12 mouse cellular contexts compared by ENCODE assay signal in the genomic region with DNA sequence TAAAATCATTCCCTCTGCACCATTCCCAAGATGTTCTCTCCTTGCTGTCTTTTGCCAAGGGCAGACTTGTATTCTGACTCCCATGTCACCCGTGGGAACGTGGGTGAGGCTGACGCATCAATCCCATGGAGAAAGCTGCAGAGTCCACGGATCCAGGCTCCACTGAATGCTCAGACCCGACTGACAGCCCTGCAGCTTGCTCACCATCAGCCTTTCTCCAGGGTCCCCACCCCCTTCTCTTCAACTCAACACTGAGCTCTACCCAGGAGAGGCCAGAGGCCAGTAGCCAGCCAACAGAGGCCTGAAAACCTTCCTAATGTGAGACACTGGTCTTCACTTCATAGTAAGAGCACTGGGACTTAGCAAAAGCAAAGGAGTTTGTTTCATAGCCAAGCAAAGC.
"Had no signal": no experiment of that assay in that cellular context is flagged by ENCODE, and none has a peak within 500 bp of the region (broad histone marks: within the 10 kb centered on the region; RNA-seq: fewer than 3 reads in every experiment).

No protein-coding gene starts in this region.

- DNase-seq: kidney, postnatal 14 days; lung, adult 2 months; spleen, adult 18-20 months; thymus, adult 18-20 months; thymus, postnatal 14 days had no signal

- H3K27me3 ChIP-seq: kidney, embryonic 15.5 days had no signal

- H3K9me3 ChIP-seq: kidney, embryonic 15.5 days; limb, embryonic 10.5 days; liver, embryonic 15.5 days; midbrain, embryonic 13.5 days had no signal

- H3K4me3 ChIP-seq: kidney, embryonic 15.5 days; left cerebral cortex, adult 2 months; limb, embryonic 10.5 days; liver, embryonic 15.5 days; midbrain, embryonic 13.5 days had no signal

- H3K27ac ChIP-seq: kidney, embryonic 15.5 days; left cerebral cortex, adult 2 months; limb, embryonic 10.5 days; liver, embryonic 15.5 days; midbrain, embryonic 13.5 days had no signal

- H3K4me2 ChIP-seq: kidney, embryonic 15.5 days; liver, embryonic 11.5 days; liver, embryonic 15.5 days; midbrain, embryonic 13.5 days had no signal

- H3K36me3 ChIP-seq: kidney, embryonic 15.5 days; limb, embryonic 10.5 days; liver, embryonic 15.5 days; midbrain, embryonic 13.5 days had no signal

- H3K9ac ChIP-seq: kidney, embryonic 15.5 days; liver, embryonic 15.5 days; midbrain, embryonic 13.5 days had no signal

- ATAC-seq: lung, postnatal 0 days; midbrain, embryonic 13.5 days had no signal
